Mouse (Mus musculus): ENCODE results near the gene Fcmr. TPM values are rescaled to one million over a fixed set of nuclear protein-coding genes. Genes with fewer than 3 reads are reported as not detected.
A peak's percentile ranks its signal among the peaks of the same experiment; 100 is the strongest.

The Fcmr gene
- polyA plus RNA-seq (2015; fragmentation: Nextera tagmentation; extraction: Ambion mirVana) = not detected in 2 replicates

- DNase-seq (ENCODE audit: low spot score) = no peak
Measured at GRCm38 (mm10) chr1:130865541-130866221, at the start of gene Fcmr. Gene Fcmr (plus strand): TSS chr1:130865669.

- DNase-seq (ENCODE audit: low spot score) = no peak
Measured at GRCm38 (mm10) chr1:130819737-130820136, 45.7 kb upstream of the Fcmr start.

DNA sequence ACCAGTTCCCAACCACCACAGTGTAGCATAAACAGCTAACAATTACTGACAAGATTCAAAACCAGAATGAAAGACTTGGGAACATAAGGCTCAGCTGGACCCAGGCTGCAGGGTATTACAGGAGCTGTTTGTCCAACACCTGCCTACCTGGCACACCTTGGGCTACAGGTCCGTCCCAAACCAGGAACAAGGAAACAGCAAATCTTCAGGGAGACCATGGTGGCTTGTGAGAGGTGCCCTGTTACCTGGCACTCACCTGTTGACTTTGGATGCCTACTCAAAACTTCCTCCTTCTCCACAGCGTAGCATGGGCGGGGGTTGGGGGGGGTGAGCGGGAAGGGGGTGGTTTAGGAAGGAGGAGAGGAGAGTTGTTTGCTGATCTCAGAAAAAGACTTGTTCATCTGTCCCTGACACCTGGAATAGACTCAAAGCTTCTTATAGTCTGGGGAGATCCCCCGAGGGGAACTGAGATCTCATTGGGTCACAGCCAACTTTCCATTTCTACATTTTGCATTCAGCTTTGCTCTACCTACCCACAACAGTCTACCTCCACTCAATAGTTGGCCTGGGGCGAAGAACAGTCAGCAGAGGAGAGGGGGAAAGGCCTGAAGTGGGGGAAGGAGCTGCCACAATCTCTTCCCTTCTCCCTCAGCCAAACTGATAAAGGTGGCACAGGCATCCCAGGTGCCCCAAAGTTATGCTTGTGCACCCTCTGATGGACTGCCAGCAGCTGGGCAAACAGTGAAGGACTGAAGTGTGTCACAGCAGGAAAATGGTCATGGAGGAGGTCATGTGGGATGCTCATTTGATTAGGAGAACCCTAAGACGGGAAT is 44.9 kb upstream of the Fcmr start:
- no peak for DNase-seq (ENCODE audit: low spot score)

DNA sequence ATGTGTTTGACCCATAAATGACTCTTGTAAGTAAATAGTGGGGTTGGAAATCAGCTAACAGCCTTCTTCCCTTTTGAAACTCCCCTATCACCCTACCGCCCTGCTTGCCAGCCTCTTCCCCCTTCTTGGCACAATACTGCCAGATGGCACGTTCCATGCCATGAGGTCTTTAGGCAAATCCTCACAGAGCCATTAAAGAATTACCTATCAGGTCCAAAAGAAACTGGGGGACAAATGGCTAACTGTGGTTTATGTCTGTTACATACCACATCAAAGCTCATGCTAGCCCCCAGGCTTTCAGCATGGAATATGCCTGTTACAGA is 44.4 kb upstream of the Fcmr start:
- DNase-seq (ENCODE audit: low spot score) = no peak

DNA sequence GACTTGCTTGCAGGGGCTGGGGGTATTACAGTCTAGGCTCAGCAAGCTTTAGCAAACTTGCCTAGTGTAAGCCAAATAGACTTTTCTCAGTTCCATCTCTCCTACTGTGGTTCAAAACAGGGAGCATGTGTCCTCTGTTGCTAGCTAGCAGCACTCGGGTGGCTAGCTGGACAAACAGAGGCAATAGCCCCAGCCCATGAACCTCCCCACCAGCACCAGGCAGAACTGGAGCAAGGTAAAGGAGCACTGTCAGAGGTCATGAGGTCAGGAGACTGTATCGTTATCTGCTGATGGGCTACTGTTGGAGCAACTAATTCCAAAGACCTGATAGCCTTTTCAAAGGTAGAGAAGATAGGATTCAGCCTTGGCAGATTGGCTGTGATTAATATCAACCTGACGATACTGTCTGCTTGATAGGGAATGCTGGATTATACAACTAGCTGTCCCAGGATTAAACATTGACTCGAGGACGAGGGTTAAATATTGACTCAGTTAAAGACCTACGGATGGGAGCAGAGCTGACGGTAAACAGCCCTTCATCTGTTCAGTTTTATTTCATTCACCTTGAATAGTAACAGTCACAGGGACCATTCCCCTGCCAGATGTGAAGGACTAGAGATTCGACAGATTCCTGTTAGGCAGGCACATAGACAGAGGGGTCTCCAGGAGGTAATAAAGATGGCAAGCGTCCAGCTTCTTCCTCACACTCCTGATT is 43.4 kb upstream of the Fcmr start:
- DNase-seq (ENCODE audit: low spot score) = no peak

GRCm38 (mm10) chr1:130826448-130826847 is 39.0 kb upstream of the Fcmr start, which contains the start of gene Pigr:
Gene Pigr (plus strand): TSS chr1:130826684.
- DNase-seq (ENCODE audit: low spot score) = no peak

DNA sequence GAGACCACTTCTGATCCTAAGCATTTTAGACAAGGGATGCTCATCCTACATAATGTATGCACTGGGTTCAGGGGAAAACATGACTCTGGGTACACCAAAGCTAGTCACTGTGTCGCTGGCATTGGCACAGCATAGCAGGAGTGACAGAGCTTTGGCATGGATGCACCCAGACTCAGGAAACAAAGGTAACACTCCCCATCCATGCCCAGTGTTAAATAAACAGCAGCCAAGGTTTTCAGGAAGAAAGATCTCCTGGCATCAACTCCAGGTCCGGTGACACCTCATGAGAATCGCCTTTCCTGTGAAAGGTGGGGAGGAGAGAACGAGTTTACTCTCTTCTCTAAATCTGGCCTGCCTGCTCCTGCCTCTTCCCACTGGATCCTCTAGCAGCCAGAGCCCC is 36.8 kb upstream of the Fcmr start:
- no peak for DNase-seq (ENCODE audit: low spot score)

DNA sequence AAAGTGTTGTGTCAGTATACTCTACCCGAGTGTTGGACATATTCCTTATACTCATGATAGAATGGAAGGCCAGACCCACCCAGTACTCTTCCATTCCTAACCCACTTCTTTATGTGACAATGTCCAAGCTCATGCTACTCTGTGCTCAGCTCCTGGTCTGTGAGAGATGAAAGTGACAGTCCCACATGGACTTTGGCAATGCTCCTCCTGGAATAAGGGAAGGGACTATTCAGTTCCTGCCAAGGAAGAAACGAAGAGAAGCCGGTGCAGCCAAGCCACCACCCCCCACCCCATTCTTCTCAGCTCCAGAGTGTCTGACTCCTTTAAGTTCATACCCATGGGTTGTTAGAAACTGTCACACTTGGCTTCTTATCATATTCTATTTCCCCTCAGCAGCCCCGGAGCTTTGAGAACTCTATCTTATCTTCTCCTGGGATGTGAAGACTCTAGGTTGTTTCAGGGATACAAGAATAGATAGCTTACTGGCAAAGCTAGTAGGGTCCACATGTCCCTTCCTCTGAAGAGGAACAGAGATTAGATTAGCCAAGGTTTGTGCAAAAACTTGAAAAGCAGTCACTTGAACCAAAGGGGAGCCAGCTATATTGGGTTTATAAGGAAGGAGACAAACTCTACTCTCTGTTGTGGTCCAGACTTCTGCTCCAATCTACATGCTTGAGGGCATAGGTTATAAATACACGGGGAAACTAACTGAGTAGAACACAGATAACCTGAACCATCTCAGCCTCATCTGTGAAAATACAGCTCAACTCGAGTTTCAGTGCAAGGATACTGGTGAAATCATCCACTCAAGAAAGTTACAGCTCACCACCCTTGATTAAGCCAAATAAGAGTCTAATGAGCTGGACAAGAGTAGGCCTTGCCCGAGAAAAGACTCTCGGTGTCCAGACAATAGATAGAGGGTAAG is 35.3 kb upstream of the Fcmr start:
- DNase-seq (ENCODE audit: low spot score) = no peak

- no peak for DNase-seq (ENCODE audit: low spot score)
Measured at GRCm38 (mm10) chr1:130832230-130833149, 33.0 kb upstream of the Fcmr start.

GRCm38 (mm10) chr1:130835161-130835936 is 30.1 kb upstream of the Fcmr start:
- no peak for DNase-seq (ENCODE audit: low spot score)

DNA sequence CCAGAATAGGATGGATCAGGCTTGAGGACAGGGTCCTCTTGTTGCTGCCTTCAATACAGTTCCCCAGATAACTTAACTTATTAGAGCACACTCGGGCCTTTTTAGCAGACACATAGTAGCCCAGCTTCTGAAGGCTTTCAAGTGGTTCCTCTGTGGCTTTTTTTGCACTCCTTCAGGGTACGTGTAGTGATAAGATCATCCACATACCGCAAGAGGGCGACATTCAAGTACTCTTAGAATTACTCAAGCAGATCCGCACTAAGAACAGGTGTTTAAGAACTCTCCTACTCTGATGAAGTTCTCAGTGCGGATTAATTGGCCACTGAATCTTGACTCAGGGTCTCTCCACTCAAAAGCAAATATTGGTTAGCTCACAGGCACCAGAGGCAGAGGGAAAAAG is 27.2 kb upstream of the Fcmr start:
- peak; percentile 83 for DNase-seq (ENCODE audit: low spot score)

GRCm38 (mm10) chr1:130840599-130841379 is 24.7 kb upstream of the Fcmr start:
- DNase-seq (ENCODE audit: low spot score) = no peak

DNA sequence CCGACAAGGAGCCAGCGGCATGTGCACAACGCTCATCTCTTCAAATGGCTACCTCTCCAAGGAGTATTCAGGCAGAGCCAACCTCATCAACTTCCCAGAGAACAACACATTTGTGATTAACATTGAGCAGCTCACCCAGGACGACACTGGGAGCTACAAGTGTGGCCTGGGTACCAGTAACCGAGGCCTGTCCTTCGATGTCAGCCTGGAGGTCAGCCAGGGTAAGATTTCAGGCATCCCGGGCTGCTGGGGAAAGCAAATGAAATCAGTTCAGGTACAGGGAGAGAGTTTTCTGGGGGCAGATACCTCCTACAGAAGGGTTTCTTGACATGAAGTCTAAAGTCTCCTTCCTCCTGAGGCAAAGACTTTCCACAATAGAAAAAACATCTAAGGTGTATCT is 23.8 kb upstream of the Fcmr start:
- DNase-seq (ENCODE audit: low spot score) = no peak

- DNase-seq (ENCODE audit: low spot score) = no peak
Measured at GRCm38 (mm10) chr1:130844516-130844915, 21.0 kb upstream of the Fcmr start.

DNA sequence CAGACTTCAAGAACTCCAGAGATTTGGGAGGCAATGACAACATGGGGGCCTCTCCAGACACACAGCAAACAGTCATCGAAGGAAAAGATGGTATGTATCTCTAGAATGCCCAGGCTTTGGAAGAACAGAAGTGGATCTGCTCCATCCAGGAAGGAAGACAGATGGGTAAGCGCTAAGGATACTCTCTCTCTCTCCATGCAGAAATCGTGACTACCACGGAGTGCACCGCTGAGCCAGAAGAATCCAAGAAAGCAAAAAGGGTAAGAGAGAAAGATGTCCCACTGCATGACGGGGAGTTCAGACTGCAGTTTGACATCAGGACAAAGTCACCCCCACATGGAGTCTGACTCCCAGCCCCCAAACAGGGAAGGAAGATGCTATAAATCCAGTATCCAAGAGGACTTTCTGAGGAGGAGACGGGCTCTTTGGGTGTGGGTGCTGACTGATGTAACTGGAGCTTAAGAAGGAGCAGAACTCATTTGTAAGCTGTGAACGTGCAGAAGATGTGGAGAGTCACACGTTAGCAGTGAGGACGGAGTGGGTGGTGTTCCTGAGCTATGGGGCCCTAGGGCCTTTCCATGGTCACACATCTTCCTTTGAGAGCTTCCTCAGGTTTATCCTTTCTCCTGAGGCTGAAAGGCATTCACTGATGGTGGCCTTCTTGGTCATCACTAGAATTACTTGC is 15.8 kb upstream of the Fcmr start:
- no peak for DNase-seq (ENCODE audit: low spot score)

GRCm38 (mm10) chr1:130850405-130850804 is 15.1 kb upstream of the Fcmr start:
- no peak for DNase-seq (ENCODE audit: low spot score)

GRCm38 (mm10) chr1:130854819-130855218 is 10.7 kb upstream of the Fcmr start:
- DNase-seq (ENCODE audit: low spot score) = no peak

GRCm38 (mm10) chr1:130855723-130856122 is 9.7 kb upstream of the Fcmr start:
- no peak for DNase-seq (ENCODE audit: low spot score)

All from thymus, postnatal 0 days (tissue).